Mouse (Mus musculus) heart, adult 8-10 months (tissue): Measurements from ENCODE around the gene Rxrb. TPM values are rescaled to one million over a fixed set of nuclear protein-coding genes. Genes with fewer than 3 reads are reported as not detected.
A peak's percentile ranks its signal among the peaks of the same experiment; 100 is the strongest.
"Not testable (repeated sequence)": the region's sequence is repeated elsewhere in the genome, so short reads cannot be mapped to it uniquely, and the experiment has no call there.

ENCODE experiments used
- DNase-seq: peaks from one replicate; pipeline ENCODE4 v3.0.0; 2022; ENCODE audit warnings: low spot score
- total RNA-seq, 4 experiments: library from RNA; stranded (reverse); gene quantifications; 2 replicates each; pipeline ENCODE4 v1.2.4; 2022

The Rxrb gene
- total RNA-seq = 10 to 100 TPM; 33.4 to 46.3 (median 42.3) TPM

DNA sequence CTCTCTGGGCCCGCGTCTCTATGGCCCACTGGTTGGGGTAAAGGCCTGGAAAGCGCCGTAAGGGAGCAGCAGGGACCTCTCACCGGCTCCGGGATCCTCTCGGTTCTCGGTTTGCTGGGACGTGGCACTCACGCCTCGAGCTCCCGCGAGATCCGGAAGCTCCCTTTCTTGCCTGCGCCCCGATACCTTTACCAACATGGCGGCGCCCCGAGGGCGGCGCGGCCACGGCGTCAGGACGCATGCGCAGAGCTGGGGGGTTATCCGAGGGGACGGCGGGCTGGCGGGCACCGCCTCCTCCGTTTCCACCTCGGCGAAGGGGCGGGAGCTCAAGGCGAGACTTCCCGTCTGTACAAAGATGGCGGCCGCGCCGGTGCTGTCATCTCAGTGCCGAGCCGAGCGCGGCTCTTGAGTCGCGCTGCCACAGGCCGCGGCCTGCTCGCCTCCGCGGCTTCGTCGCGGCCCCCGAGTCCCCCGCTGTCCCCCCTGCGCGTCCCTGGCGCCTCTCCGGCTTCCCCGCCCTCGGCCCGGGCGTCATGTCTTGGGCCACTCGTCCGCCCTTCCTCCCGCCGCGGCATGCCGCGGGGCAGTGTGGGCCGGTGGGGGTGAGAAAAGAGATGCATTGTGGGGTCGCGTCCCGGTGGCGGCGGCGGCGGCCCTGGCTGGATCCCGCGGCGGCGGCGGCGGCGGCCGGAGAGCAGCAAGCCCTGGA lies at the start of gene Rxrb, which contains the start of gene Slc39a7:
TSS of gene Rxrb (plus strand) at position 348 of the 709 bp plus-strand sequence.
TSS of gene Slc39a7 (minus strand) at position 218 of the 709 bp plus-strand sequence.
- DNase-seq = peak; percentile 97

DNA sequence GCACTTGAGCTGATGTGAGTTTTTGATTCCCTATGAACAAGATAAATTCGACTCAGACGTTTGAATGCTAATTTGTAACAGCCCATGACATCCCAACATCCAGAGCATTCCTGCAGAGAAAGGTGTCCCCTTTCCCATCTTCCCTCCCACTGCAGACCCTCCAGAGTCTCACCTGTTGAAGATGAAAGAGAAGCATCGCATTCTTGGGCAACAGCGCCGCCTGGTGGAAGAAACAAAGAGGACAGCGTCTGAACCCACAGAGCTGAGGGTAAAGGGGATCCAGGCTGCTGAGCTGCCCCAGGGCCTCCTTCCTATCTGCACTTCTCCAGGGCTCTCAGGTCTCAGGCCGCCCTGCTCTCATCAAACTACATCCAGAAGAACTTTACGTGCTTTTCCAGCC lies 49.5 kb upstream of the Rxrb start:
- peak; percentile 66 for DNase-seq

GRCm38 (mm10) chr17:33991788-33992664 lies 39.6 kb upstream of the Rxrb start:
- peak; percentile 51 for DNase-seq

DNA sequence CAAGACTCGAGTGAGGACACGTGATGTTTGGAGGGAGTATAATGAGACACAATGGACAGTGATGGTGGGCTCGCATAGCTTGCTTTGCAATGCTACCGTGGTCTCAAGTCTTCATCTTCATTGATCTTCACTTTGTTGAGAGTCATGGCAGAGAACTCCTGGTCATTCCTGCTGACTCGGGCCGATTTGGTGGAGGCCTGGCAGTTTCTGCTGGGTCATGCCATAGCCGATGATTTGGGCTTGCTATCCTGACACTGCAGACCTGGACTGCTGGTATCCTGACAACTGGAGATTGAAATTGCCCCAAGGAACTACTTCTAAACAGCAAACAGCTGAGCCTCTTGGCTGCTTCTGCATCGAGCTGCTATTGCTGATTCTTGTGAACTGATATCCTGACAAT lies 36.7 kb upstream of the Rxrb start:
- DNase-seq = no peak

- no peak for DNase-seq
Observed at GRCm38 (mm10) chr17:33995651-33996050, 36.0 kb upstream of the Rxrb start.

GRCm38 (mm10) chr17:33997025-33997424 lies 34.6 kb upstream of the Rxrb start:
- not testable (repeated sequence) for DNase-seq

DNA sequence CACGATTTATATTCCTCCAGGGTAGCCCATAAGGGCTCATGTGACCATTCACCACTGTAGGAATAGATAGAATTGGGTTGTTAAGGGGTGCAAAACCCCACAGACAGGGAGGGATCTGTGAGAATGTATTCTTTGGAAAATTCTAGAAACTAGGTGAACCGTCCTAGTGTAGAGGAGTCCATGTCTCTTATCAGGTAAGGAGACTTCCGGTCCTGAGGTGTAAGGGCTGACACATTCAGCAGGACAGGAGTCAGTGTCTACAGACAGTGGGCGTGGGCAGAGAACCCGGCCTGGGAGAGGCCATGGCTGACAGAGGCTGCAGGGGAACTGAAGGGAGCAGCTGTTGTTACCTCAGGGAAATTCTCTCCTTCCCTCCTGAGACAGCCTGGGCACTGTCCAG lies 32.9 kb upstream of the Rxrb start:
- not testable (repeated sequence) for DNase-seq

DNA sequence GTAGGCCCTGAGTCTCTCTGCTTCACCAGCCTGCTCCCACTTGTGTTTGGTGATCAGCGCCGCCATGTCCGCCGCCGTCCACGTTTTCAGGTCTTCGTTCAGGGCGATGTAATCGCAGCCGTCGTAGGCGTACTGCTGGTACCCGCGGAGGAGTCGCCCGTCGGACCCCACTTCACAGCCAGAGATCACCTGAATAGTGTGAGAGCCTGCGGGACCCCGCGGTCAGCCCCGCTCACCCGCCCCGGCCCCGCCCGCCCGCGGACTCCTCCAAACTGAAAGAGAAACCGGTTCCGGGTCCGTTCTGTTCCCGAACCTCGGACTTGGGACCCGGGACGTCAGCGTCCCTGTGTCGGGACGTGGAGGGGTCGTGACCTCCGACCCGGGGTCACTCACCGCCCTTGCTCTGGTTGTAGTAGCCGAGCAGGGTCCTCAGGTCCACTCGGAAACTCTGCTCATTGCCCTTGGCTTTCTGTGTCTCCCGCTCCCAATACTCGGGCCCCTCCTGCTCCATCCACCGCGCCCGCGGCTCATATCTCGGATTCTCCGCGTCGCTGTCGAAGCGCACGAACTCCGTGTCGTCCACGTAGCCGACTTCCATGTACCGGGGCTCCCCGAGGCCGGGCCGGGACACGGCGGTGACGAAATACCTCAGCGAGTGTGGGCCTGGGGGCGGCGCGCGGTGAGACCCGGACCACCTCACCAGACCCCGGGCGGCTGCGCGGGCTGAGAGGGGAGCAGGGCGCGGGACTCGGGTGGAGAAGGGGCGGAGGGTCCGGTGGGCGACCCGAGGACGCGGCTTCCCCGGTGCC lies 32.1 kb upstream of the Rxrb start:
- DNase-seq = no peak

GRCm38 (mm10) chr17:34000150-34000537 lies 31.5 kb upstream of the Rxrb start, which contains the start of gene H2-K1:
H2-K1 (minus strand) TSS chr17:34000347.
- peak; percentile 96 for DNase-seq

- DNase-seq = not testable (repeated sequence)
Observed at GRCm38 (mm10) chr17:34000796-34001195, 30.8 kb upstream of the Rxrb start.

DNA sequence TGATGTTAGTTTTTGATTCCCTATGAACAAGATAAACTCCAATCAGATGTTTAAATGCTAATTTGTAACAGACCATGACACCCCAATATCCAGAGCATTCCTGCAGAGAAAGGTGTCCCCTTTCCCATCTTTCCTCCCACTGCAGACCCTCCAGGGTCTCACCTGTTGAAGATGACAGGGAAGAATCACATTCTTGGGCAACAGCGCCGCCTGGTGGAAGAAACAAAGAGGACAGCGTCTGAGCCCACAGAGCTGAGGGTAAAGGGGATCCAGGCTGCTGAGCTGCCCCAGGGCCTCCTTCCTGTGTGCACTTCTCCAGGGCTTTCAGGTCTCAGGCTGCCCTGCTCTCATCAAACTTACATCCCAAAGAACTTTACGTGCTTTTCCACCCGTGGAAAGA lies 28.2 kb upstream of the Rxrb start:
- DNase-seq = no peak

GRCm38 (mm10) chr17:34006570-34006969 lies 25.0 kb upstream of the Rxrb start:
- DNase-seq = no peak

GRCm38 (mm10) chr17:34010156-34010555 lies 21.5 kb upstream of the Rxrb start:
- no peak for DNase-seq

DNA sequence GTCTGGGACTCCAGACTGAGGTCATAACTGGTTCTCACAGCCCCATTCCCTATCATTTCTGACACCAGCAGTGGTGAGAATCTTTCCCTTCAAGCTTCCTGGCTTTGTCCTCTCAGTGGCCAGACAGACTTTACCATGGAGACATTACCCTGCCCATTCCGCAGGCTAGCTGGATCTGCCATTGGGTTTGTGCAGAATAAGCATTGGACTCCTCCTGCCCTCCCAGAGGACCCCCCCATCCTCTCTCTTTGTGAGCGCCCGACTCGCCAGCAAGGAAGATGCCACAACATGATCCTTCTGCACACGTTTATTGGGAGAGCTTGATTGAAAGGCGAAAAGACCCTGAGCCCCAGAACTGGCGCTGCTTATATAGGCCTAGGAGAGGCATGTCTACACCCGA lies 18.2 kb upstream of the Rxrb start:
- DNase-seq = no peak

GRCm38 (mm10) chr17:34021539-34022413 lies 9.8 kb upstream of the Rxrb start:
- no peak for DNase-seq

DNA sequence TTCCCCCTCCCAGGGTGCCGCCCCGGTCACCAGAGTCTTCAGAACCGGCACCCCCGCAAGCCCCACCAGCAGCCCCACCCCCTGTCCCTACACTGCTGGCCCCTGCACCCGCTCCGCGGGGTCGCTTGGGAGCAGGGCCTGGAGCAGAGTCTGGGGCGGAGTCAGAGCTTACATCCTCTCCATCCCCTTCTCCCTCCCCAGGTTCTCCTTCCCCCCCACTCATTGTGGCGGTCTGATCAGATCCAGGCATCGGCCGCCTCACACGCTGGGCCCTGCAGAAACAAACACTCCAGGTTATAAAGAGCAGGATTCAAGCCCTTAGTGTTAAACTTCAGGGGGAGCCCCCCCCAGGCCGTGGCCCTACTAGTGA lies 9.2 kb upstream of the Rxrb start:
- DNase-seq = no peak

- no peak for DNase-seq
Observed at GRCm38 (mm10) chr17:34022987-34023386, 8.6 kb upstream of the Rxrb start.

DNA sequence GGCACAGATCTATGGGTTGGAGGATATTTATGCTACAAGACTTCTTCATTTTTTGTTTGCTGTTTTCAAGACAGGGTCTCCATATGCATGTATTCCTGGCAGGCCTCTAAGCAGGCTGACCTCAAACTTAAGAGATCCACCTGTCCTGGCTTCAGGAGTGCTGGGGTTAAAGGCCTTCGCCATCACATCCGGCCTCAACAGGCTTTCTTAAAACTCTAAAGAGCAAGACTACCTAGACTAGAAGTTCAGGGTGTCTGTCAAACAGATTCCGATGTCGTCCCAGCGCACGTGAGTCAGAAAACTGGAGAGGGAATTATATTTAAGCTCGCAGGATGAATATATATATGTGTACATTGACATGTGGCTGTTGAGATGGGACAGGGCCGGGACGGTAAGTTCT lies 7.9 kb upstream of the Rxrb start:
- DNase-seq = no peak

- peak; percentile 80 for DNase-seq
Observed at GRCm38 (mm10) chr17:34024317-34024821, 7.2 kb upstream of the Rxrb start, which contains the start of gene Ring1. Ring1 (minus strand) TSS chr17:34024680.
